Mouse (Mus musculus): ENCODE results near the gene Rhcg.

The Rhcg gene

DNA sequence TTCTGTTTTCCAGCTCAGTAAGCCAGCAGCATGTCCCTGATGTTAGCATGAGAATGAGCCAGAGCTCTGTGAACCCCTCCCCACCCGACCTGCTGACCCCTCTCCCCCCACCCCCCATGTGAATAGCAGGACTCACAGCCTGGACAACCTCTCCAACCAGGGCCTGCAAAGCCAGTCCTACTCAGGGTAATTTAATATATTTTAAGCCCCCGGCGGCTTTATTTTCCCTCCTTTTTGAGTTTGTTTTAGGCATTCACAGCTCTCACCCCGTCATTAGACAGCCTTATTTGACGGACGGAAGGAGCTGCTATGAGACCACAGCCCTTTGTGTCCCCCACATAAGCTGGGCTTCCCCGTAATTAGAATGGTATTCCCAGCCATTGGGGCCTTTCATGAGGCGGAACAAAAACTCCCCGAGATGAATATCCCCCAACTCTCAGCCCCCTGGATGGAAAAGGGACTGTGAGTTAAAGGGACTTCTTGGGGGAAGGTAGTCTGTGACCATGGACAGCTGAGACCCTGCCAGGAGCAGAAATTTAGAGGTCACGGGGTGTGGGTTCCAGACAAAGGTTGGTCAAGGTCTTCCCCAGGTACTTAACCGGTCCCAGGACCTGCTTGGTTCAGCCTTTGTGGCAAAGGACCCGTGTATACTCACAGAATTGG lies 68.4 kb downstream of the Rhcg start:
- H3K36me3 ChIP-seq (ENCODE audit: control insufficient read depth, insufficient read depth, low read length, poor library complexity, severe bottlenecking) = no peaks in the 10 kb centered on the region
- H3K27me3 ChIP-seq (ENCODE audit: control insufficient read depth, insufficient read depth, low read length, poor library complexity, severe bottlenecking) = no peaks in the 10 kb centered on the region

DNA sequence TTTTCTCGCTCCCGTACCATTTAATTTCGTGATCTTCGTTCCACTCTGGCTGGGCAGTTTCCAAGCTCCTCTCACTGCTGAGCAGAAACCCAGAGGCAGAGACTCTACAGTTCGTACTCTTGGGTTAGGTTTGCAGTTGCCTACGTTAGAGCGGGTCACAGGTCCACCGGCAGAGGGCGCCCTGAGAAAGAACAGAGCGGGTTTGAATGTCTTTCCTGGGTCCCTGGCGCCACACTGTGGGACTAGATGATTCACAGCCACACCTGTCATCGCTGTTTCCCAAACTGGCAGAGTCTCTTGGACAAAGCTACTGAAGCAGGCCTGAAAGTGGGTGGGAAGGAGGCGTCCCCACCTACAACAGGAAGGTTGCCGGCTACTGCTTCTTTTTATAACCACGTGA lies 70.4 kb downstream of the Rhcg start:
- DNase-seq (ENCODE audit: low read depth, low spot score) = peak; percentile 54
- H3K36me3 ChIP-seq (ENCODE audit: control insufficient read depth, insufficient read depth, low read length, poor library complexity, severe bottlenecking) = no peaks in the 10 kb centered on the region
- H3K27me3 ChIP-seq (ENCODE audit: control insufficient read depth, insufficient read depth, low read length, poor library complexity, severe bottlenecking) = peaks cover 4% of the 10 kb centered on the region

More for the DNA sequence above, 68.4 kb downstream of the Rhcg start:
- DNase-seq (ENCODE audit: low read depth, low spot score) = no peak

DNA sequence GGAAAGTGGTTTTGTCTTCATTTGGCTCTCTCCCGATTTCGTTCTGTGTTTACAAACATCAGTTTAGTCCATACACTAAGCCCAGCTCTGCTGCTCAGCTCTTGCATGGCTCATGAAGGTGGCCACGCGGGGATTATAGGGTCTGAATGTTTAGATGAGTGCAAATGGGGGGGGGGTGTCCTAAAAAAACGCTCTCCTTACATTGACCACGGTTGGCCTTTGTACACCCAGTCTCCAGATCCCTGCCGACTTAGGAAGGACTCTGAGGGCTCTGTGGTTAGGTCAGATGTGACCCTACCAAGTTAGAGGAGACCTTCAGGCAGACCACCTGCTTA lies 72.4 kb downstream of the Rhcg start:
- no peak for DNase-seq (ENCODE audit: low read depth, low spot score)
- Histone ChIP-seq H3K36me3 (ENCODE audit: control insufficient read depth, insufficient read depth, low read length, poor library complexity, severe bottlenecking) (no peaks in the 10 kb centered on the region), H3K27me3 (ENCODE audit: control insufficient read depth, insufficient read depth, low read length, poor library complexity, severe bottlenecking) (peaks cover 6% of the 10 kb centered on the region)

DNA sequence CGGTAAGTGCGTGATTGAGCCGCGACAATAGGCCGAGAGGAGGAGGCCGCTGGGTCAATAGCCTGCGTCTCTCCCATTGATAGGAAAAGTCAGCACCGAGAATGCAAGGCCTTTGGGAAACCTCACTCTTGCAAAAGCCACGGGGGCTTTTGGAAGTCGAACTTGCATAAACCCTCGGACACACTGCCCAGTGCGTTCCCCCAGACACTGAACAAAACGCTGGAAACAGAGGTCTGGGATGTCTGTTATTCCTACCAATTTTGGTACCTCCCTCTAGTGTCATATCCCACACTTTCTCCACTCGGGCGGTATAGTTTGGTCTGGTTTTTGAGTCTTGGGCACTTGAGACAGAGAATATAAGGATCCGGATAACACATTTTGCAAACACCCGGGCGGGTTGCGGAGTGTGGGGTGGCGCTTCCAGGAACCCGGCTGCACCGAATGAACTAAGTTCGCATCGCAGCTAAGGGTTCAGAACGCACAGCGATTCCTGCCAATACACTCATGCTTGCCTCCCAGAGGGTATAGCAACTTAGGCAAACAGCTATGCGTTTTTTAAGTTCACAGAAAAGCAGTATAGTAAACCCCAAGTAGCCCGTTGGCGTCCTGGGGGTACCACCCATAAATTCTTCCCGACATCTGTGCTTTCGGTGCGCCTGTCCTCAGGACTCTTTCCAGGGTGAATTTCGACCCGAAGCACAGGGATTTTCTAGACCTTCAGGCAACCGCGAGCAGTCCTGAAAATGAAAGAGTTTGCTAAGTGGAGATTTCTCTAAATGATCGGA lies 73.0 kb downstream of the Rhcg start:
- H3K27me3 ChIP-seq (ENCODE audit: control insufficient read depth, insufficient read depth, low read length, poor library complexity, severe bottlenecking) = peaks cover 6% of the 10 kb centered on the region
- DNase-seq (ENCODE audit: low read depth, low spot score) = no peak
- H3K36me3 ChIP-seq (ENCODE audit: control insufficient read depth, insufficient read depth, low read length, poor library complexity, severe bottlenecking) = no peaks in the 10 kb centered on the region

Measured in splenic B cell, adult 2 months (primary cell).